Mouse (Mus musculus): ENCODE results near the gene Tgfbr3. TPM values are rescaled to one million over a fixed set of nuclear protein-coding genes. Genes with fewer than 3 reads are reported as not detected.

Tgfbr3 gene
- total RNA-seq, 2 experiments from 2014 or later, result 20.5 to 22.9 TPM

DNA sequence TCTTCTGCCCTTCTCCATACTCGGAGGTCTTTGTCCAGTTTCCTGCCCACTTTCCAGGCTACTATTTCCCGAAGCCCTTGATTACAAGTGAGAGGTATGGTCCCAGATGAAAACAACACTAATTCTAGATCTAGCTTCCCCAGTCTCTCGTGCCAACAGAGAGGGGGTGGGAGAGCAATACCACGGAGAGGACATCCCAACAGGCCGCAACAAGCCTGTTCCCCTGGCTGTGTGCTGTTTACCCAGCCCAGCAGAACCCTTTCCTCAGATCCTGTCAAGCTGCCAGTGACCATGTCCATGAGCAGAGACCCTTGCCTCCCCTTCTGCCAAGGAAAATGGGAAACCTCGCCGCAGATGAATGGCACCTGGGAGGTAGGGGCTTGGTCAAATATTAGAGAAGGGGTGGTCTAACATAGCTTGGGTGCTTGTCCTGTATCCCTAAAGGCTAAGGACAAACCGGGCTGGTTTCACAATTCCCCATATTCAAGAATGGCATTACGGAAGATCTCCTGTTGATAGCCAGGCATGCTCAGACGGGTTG is 77.5 kb downstream of the Tgfbr3 start:
- H3K27ac ChIP-seq, result peak overlapping the region; percentile 9; the same call in 1 of the 2 replicates
- intact Hi-C loops (cut with DNase I), result no loop called here
- TF ChIP-seq CTCF (IDR thresholded peaks at IDR 0.05), result no peak
- no peak overlapping the region for H3K4me3 ChIP-seq
- DNase-seq, result no peak

DNA sequence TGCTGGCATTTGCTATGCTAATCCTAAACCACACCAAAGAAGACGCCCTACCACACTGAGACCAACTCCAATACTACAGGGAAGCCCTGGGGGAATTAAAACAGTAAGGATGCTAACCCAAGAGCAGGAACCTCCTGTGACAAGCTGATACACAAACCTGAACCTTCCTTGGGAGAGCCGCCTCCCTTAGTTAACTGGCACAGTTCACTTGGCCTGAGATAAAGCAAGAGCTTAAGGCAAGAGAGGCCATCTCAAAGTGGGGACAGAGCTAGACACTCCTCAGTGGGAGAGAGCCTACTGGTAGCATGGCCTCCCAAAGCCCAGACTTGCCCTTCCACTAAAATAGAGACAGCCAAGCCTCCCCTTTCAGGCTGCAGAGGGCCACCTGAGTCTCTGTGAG is 79.4 kb downstream of the Tgfbr3 start:
- intact Hi-C loops (cut with DNase I), result no loop called here
- TF ChIP-seq CTCF (IDR thresholded peaks at IDR 0.05), result no peak
- no peak overlapping the region for H3K27ac ChIP-seq
- H3K4me3 ChIP-seq, result no peak overlapping the region
- DNase-seq, result no peak

DNA sequence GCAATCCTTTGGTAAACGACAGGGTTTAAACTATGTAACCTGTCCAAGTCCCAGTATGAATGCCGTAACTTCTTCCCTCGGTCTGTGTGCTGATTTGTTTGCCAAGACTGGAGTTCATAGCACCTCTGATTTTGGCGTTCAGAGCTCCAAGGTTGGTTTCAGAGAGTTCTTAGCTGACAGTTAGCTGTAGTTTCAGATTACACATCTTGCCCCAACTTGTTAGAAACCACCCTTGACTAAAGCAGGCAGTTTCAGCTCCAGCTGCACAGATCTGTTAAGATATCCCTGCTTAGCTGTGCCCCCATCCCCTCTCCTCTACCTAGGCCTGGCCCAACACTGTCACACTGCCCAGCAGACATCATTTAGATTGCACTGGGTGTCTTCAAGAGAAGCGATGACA is 81.5 kb downstream of the Tgfbr3 start:
- DNase-seq, result no peak
- no peak overlapping the region for H3K27ac ChIP-seq
- TF ChIP-seq CTCF (IDR thresholded peaks at IDR 0.05), result no peak
- H3K4me3 ChIP-seq, result no peak overlapping the region
- intact Hi-C loops (cut with DNase I), result no loop called here

DNA sequence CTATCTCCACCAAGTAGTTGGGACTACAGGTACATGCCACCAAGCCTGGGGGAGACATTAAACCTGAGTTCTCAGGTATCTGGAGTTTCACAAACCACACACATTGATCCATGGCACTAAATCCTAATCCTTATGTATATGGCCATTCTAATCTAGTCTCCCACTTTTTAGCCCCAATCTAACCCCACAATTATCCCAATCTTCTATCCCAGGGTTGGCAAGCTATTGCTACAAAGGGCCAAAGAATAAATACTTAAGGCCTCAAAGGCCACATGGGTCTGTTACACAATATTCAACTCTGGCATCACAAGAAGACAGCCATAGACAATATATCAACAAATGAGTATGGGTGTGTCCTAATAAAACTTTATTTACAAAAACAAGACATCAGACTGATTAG is 85.1 kb downstream of the Tgfbr3 start:
- TF ChIP-seq CTCF (IDR thresholded peaks at IDR 0.05), result no peak

DNA sequence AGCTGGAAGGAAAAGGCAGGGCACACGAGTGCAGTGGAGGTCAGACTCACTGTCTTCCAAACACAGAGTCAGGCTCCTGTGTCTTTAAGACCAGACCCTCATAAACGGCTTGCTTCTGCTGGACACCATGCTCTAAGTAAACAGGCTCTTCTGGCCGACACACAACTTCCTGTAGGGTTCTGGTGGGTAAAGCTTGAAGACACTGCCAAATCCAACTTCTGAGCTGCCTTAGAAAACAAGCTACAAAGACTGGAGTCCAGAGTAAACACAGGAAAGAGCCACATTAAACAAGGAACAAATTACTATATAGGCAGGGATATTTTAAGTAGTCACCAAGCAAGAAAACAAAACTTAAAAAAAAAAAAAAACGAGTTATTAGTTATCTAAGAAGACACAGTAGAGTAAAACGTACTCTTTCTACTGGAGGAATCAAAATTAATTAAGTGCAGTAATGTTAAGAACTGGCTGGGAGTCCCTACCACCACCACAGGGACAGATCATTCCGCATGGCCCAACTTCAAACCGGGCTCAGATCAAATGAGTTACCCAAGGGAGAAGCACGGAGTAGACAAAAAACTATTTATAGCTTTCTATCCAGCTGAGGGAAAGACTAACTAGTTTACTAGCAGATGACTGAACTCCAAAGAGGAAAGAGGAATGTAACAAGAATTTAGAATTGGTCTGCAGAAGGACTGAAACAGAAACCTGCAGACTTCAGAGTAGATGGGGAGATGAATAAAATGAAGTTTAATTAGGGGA is 86.4 kb downstream of the Tgfbr3 start:
- peak overlapping the region; percentile 71 for H3K27ac ChIP-seq
- intact Hi-C loops (cut with DNase I), result no loop called here
- no peak for TF ChIP-seq CTCF (IDR thresholded peaks at IDR 0.05)
- H3K4me3 ChIP-seq, result peak overlapping the region; percentile 32
- DNase-seq, result peak; percentile 48

More for the DNA sequence above, 85.1 kb downstream of the Tgfbr3 start:
- Histone ChIP-seq H3K4me3 (no peak overlapping the region), H3K27ac (peak overlapping the region; percentile 35; the same call in 1 of the 2 replicates)
- DNase-seq, result no peak
- intact Hi-C loops (cut with DNase I), result no loop called here

DNA sequence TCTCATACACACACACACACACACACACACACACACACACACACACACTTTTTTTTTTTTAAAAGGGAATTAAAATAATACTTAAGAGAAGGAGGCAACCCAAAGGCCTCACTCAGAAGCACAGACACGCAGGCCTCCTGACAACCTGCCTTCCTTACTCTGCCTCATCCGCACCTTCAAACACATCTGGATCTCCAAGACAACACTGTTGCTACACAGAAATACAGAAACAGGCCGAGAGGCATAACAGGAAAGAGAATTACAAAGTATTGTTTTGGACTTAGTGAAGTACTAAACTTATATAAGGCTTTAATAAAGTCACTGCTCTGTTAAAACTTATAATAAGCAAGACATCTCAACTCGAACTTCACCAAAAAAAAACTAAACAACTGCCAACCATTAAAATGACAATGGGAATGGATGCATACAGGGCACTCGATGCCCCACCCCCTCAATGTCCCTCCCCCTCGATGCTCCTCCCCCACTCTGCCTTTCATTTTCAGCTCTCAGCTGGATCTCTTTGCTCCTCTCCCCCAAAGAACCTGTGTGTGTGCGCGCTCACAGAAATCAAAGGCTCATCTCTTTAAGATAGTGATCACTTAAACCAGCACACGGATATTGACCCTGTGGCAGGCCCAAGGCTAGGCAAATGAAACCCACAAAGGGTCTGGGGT is 87.8 kb downstream of the Tgfbr3 start:
- DNase-seq, result no peak
- intact Hi-C loops (cut with DNase I), result no loop called here
- peak overlapping the region; percentile 71 for H3K27ac ChIP-seq
- no peak overlapping the region for H3K4me3 ChIP-seq
- TF ChIP-seq CTCF (IDR thresholded peaks at IDR 0.05), result no peak

DNA sequence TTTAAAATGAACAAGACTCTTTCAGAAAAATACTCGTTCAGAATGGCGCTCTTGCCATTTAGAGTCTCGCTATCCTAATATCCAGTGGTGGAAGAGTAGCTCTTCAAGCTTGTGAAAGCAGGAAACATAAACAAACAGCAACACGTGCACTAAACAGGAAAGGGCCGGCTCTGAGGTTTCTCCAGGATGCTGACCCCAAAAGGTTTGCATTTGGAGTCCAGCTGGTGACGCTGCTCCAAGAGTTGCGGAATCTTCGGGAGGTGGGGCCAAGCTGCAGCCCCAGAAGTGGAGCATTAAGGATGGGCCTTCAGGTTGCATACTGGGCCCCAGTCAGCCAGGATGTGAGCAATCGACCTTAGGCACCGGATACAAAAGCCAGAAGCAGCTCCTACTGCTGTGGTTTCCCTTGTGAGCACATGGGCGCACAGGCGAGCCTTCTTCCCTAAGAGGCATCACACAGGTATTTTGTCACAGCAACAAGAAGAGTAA is 88.5 kb downstream of the Tgfbr3 start:
- DNase-seq, result peak; percentile 60
- Histone ChIP-seq H3K4me3 (no peak overlapping the region), H3K27ac (peak overlapping the region; percentile 68)
- intact Hi-C loops (cut with DNase I), result no loop called here
- no peak for TF ChIP-seq CTCF (IDR thresholded peaks at IDR 0.05)

DNA sequence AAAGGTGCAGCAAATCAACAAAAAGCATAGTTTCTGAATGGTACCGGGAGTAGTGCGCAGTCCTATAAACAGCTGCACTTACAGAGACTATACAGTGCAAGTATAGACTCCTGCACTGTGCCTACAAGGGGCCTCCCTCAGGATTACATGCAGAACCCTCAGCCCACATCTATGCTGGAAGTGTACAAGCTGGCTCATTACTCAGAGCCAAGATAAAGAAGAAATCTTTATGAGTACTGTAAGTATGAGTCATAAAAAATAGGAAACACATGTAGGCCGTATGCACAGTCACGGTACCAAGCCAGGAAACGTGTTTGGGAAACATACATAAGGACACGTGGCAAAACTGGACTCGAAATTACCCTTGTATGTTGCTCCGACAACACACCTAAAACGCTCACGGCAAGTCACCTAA is 89.2 kb downstream of the Tgfbr3 start:
- intact Hi-C loops (cut with DNase I), result no loop called here
- TF ChIP-seq CTCF (IDR thresholded peaks at IDR 0.05), result no peak
- no peak overlapping the region for H3K4me3 ChIP-seq
- no peak for DNase-seq
- peak overlapping the region; percentile 68 for H3K27ac ChIP-seq

DNA sequence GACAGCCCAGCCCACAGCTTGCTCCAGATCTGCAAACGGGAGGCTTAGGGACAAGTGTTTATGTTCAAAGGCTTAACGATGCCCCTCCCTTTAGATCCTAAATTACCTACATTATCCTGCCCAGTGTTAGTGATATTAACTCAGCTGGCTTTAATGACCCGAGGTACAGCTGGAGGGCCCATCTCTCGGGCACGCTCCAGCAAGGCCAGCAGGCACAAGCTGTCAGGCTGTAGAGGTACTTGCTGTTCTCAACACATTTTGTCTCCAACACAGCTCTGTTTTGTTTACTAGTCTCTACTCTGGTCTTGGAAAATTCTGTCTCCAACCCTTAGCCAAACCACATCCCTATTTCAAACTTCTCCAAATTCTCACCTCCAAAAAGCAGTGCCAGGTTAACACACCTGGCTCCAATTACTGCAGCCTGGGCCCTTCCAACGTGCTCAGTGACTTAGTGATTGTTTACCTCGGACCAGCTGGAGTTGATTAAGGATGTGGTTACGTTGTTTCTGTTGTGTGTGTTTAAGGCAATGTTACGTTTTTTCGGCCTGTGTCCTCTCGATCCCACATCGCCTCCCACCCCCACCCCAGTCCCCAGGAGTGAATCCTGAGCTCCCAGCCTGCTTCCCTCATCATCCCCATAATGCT is 93.6 kb downstream of the Tgfbr3 start:
- intact Hi-C loops (cut with DNase I), result no loop called here
- Histone ChIP-seq H3K4me3 (no peak overlapping the region), H3K27ac (peak overlapping the region; percentile 74)
- DNase-seq, result no peak
- no peak for TF ChIP-seq CTCF (IDR thresholded peaks at IDR 0.05)

DNA sequence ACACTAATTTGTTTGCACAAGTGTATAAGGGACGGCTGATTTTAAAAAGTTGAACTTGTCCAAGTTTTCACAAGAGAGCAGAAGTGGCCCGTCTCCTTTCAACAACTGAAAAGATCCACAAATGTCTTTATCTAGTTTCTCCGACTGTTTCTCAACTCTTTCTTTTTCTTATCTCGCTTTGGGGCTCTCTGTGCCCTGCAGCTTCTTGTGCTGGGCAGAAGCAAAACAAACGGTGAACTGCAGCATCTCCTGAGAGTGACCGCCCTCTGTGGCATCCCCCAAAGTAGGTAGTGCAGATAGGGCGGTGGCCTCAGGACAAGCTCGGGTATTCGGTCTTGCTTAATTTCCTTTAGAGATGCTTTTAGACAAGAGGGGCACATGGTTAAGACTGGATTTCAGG is 96.3 kb downstream of the Tgfbr3 start:
- Histone ChIP-seq H3K4me3 (no peak overlapping the region), H3K27ac (peak overlapping the region; percentile 39; the same call in 1 of the 2 replicates)
- no peak for DNase-seq
- TF ChIP-seq CTCF (IDR thresholded peaks at IDR 0.05), result no peak
- intact Hi-C loops (cut with DNase I), result no loop called here

DNA sequence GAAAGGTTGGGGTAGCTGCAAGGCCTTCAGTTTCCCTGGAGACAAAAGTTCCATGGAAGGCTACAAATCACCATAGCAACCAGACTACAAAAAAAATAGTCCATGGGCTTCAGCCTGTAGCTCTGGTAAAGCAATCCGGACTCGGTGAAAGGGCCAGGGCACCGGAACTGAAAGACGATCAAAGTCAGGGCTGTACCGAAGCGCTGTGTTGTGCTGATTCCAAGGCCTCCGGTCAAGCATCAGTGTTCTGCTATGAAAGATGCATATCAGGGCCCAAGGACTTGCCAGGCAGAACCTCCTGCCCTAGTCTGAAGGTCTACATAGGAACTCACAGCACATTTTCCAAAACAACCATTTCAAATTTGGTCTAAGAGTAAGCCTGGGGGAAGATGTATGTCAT is 97.1 kb downstream of the Tgfbr3 start:
- intact Hi-C loops (cut with DNase I), result no loop called here
- Histone ChIP-seq H3K27ac (peak overlapping the region; percentile 53), H3K4me3 (no peak overlapping the region)
- no peak for TF ChIP-seq CTCF (IDR thresholded peaks at IDR 0.05)
- DNase-seq, result peak; percentile 31

DNA sequence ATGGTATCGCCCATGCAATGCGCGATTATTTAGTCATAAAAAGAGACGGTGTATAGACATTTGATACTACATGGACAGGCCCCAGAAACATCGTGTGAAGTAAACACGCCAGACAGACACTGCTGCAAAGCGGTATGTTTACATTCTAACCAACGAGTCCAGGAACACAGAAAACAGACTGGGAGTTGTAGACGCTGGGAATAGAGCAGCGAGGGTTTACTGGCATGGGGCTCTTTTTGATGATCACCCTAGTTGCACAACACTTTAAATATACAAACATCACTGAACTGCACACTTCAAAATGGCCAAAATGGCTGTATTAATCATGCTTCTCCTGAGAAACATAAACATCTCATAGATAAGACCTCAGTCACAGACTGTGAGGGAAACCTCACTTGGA is 100.9 kb downstream of the Tgfbr3 start:
- DNase-seq, result no peak
- no peak overlapping the region for H3K4me3 ChIP-seq
- intact Hi-C loops (cut with DNase I), result no loop called here
- TF ChIP-seq CTCF (IDR thresholded peaks at IDR 0.05), result no peak
- H3K27ac ChIP-seq, result no peak overlapping the region

DNA sequence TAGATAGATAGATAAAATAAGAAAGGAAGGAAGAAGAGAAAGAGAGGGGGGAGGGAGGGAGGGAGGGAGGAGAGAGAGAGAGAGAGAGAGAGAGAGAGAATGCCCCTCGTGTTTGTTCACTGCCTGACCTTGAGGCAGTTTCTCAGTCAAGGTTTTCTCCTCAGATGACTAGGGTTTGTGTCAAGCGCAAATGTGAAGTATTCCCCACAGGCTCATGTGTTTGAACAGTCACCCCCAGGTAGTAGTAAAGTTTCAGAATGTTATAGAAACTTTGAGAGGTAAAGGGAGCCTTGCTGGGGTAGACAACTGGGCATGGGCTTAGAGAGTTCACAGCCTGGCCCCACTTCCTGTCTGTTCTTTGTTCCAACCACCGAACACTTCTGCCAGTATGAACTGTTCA is 103.2 kb downstream of the Tgfbr3 start:
- intact Hi-C loops (cut with DNase I), result no loop called here
- no peak for DNase-seq
- Histone ChIP-seq H3K27ac (no peak overlapping the region), H3K4me3 (no peak overlapping the region)
- TF ChIP-seq CTCF (IDR thresholded peaks at IDR 0.05), result no peak
